In the genomic region with DNA sequence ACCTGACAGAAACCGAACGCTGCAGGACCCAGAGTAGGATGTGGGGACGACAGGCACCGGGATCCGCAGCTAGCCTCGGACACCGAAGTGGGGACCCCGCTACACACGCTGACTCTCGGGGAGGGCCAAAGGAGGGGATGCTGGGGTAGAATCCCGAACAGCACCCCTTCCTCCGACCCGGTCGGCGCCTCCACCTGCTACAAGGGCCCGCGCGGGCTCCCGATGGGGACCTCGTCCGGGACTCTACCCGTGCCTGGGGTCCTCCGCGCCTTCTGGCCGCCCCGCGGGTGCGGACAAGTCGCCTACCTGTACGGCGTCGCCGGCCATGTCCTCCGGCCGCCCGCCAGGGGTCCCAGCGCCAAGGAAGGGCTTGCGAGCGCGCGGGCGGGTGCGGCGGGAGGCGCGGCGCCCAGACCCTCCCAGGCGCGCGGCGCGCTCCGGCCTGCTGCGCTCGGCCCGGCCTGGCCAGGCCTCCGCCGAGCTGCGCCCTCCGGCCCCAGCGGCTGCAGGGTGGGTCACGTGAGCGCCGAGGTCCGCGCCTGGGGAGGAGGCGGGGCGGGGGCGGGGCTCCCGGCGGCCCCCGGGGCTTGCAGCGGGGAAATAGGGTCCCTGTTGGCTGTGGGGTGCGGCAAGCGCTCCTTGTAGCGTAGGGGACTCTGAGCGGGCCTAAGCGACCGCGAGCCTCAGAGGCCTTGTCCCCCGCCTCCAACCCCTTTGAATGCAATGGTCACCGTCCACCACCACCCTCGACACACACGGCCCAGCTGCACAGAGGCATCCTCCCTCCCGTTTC, we compare ENCODE assay signal across 7 mouse cellular contexts. TPM values are rescaled to one million over a fixed set of nuclear protein-coding genes. Genes with fewer than 3 reads are reported as not detected.
DNase-seq lines count a peak whose midpoint lies in the region; ATAC-seq and TF ChIP-seq lines count a peak whose summit lies in the region.

A gene (minus strand): TSS at position 519 of the 793 bp plus-strand sequence.

- H3K27ac ChIP-seq in limb, embryonic 14.5 days (replicated peaks; ENCODE audit: low read depth, low read length): peak within 1 kb of the TSS; percentile 62
- peak within 1 kb of the TSS; percentile 80 for H3K27ac ChIP-seq in midbrain, embryonic 15.5 days

- peaks cover 13% of the 10 kb centered on the region for H3K4me1 ChIP-seq in limb, embryonic 14.5 days (ENCODE audit: control insufficient read depth, insufficient read depth, low read length)
- peaks cover 33% of the 10 kb centered on the region for H3K4me1 ChIP-seq in midbrain, embryonic 15.5 days

- peak; percentile 65 for DNase-seq in adrenal gland, adult 8-10 months
- peak; percentile 63 for DNase-seq in embryo, embryonic 11.5 days (ENCODE audit: low read depth, low spot score)
- DNase-seq in heart, adult 18-20 months: peak; percentile 77 to 90
- DNase-seq in kidney, adult 18-20 months: peak; percentile 84
- DNase-seq in limb, embryonic 14.5 days (ENCODE audit: low spot score): peak; percentile 53
- peak; percentile 70 to 81 for DNase-seq in spleen, postnatal 10 days (ENCODE audit: low spot score in 2 of 2)

- peak within 1 kb of the TSS; percentile 96 for H3K4me2 ChIP-seq in limb, embryonic 14.5 days (replicated peaks; ENCODE audit: low read depth, low read length, severe bottlenecking)
- H3K4me2 ChIP-seq in midbrain, embryonic 15.5 days: peak within 1 kb of the TSS; percentile 88

- ATAC-seq in limb, embryonic 14.5 days (ENCODE audit: low FRiP score, low read depth): peak; percentile 89
- peak; percentile 89 for ATAC-seq in midbrain, embryonic 15.5 days (replicated peaks)

- no peaks in the 10 kb centered on the region for H3K9me3 ChIP-seq in limb, embryonic 14.5 days (ENCODE audit: control insufficient read depth, low read length)
- H3K9me3 ChIP-seq in midbrain, embryonic 15.5 days: no peaks in the 10 kb centered on the region

- peak within 1 kb of the TSS; percentile 85 for H3K4me3 ChIP-seq in limb, embryonic 14.5 days (replicated peaks; ENCODE audit: low read length)
- H3K4me3 ChIP-seq in midbrain, embryonic 15.5 days: peak within 1 kb of the TSS; percentile 92

- no peaks in the 10 kb centered on the region for H3K27me3 ChIP-seq in limb, embryonic 14.5 days (ENCODE audit: control insufficient read depth, insufficient read depth, low read length)
- no peaks in the 10 kb centered on the region for H3K27me3 ChIP-seq in midbrain, embryonic 15.5 days (replicated peaks)

- H3K36me3 ChIP-seq in limb, embryonic 14.5 days (ENCODE audit: control insufficient read depth, insufficient read depth, low read length): no peaks in the 10 kb centered on the region
- no peaks in the 10 kb centered on the region for H3K36me3 ChIP-seq in midbrain, embryonic 15.5 days (replicated peaks)

- WGBS in limb, embryonic 14.5 days: under 1% methylated on average over 42 of the region's 85 CpGs
- under 1% methylated on average over 78 of the region's 85 CpGs for WGBS in midbrain, embryonic 15.5 days

- peak within 1 kb of the TSS; percentile 88 for H3K9ac ChIP-seq in limb, embryonic 14.5 days (ENCODE audit: low read depth, low read length, severe bottlenecking)
- H3K9ac ChIP-seq in midbrain, embryonic 15.5 days: peak within 1 kb of the TSS; percentile 86

- TF ChIP-seq POLR2A in limb, embryonic 14.5 days (IDR thresholded peaks at IDR 0.05; ENCODE audit: borderline replicate concordance, extremely low read depth, insufficient read depth, insufficient read length): peak; percentile 59; the same call in 1 of the 2 replicates

RNA-seq across cellular contexts. Expression of the gene that starts here (rescaled TPM):
- total RNA-seq in adrenal gland, adult 8-10 months (2022): 100 to 1,000 TPM; 108 to 141 (median 123) TPM
- 10 to 100 TPM; 51.1 to 52.7 TPM for total RNA-seq in heart, adult 18-20 months (2021)
- 46.9 and 47.4 TPM in 2 replicates for polyA plus RNA-seq in limb, embryonic 14.5 days (2012; rRNA removed)
- polyA plus RNA-seq in limb, embryonic 14.5 days (2014; fragmentation: Nextera tagmentation; extraction: Ambion mirVana): 24.3 and 29.3 TPM in 2 replicates
- 31.7 and 31.9 TPM in 2 replicates for polyA plus RNA-seq in midbrain, embryonic 15.5 days (2015; fragmentation: Nextera tagmentation; extraction: Ambion mirVana)

Comparison
In these comparisons a context has a peak if more than half of its experiments do, and no peak if none do; other contexts are left out.
1. Peak in every context shown above with its lines: DNase-seq, ATAC-seq, H3K4me3 ChIP-seq and H3K27ac ChIP-seq.